Mouse (Mus musculus) brown adipose tissue, adult 24 weeks (tissue): Measurements from ENCODE around the gene 0610010K14Rik. TPM values are rescaled to one million over a fixed set of nuclear protein-coding genes. Genes with fewer than 3 reads are reported as not detected.

Experiments
- H3K27ac ChIP-seq: fragments of 200-500 bp; replicated peaks from 2 replicates; pipeline ENCODE4 v1.5.1; 2012; ENCODE audit warnings: low read depth, mild to moderate bottlenecking, low read length
- H3K4me1 ChIP-seq: fragments of 200-500 bp; 2 replicates; pipeline ENCODE4 v1.6.1; 2012; ENCODE audit warnings: low read length, mixed read lengths; ENCODE audit not compliant: control insufficient read depth, insufficient read depth, insufficient read length
- H3K4me3 ChIP-seq: fragments of 200-500 bp; 2 replicates; pipeline ENCODE4 v1.5.1; 2012; ENCODE audit warnings: low read depth, mild to moderate bottlenecking, low read length, moderate library complexity; ENCODE audit not compliant: insufficient read depth
- polyA plus RNA-seq: library from polyadenylated mRNA; stranded (reverse); fragments of >200 nt; gene quantifications from 2 replicates; pipeline ENCODE4 v1.2.4, GENCODE M21; 2012; ENCODE audit not compliant: missing spikeins, insufficient read depth, insufficient read length

Gene 0610010K14Rik
- polyA plus RNA-seq, 1 experiment, result 40.6 TPM

- Histone ChIP-seq H3K27ac (no peak overlapping the region), H3K4me3 (no peak overlapping the region), H3K4me1 (peaks cover 11% of the 10 kb centered on the region)
These were observed 45.6 kb downstream of the 0610010K14Rik start for GRCm38 (mm10) chr11:70192157-70192556.

GRCm38 (mm10) chr11:70191188-70191587 is 46.5 kb downstream of the 0610010K14Rik start:
- no peak overlapping the region for H3K27ac ChIP-seq
- no peak overlapping the region for H3K4me3 ChIP-seq
- H3K4me1 ChIP-seq, result peaks cover 11% of the 10 kb centered on the region

DNA sequence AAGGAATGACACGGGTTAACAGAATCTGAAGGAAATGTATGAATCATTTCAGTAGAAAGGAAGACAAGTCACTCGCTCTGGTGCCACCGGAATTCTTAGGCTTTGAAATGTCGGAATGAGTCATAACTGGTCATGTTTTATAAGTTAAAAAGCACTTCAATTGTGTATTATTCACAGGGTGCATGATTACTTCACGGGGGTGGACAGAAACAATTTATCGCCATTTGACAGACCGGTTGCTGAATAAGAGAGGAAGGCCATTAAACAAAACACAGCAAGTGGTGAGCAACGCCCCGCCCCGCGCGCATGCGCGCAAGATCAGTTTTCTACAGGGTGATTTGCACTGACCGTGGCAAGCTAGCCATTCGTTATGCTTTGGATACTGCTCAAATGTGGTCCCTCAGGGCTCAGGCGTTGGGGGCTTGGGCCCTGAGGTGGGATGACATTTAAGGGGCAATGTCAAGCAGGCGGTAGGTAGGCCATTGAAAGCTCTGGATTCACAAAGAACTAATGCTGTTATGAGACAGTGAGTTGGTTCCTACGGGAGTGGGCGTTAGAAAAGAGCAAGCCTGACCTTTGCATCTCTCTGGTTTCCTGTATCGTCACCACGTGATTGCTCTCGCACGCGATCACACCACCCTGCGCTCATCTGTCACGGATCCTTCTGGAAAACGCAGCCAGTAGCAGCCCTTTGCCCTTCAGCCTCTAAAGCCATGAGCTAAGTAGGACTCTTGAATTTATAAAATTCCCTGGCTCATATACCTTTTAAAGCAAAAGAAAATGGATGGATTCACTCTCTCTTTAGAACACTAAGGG is 48.2 kb downstream of the 0610010K14Rik start:
- H3K4me1 ChIP-seq, result peaks cover 13% of the 10 kb centered on the region
- H3K4me3 ChIP-seq, result no peak overlapping the region; the same call in 1 of the 2 replicates
- peak overlapping the region; percentile 66 for H3K27ac ChIP-seq

Other genes with a start within 250 kb of the 0610010K14Rik start
- gene Gabarap, start 246.8 kb downstream of the 0610010K14Rik start, polyA plus RNA-seq, result 576 and 663 TPM in 2 replicates
- 24.2 and 26.4 TPM in 2 replicates for gene Phf23, start 242.1 kb downstream of the 0610010K14Rik start, polyA plus RNA-seq
- 2.6 and 4.9 TPM in 2 replicates for gene Dvl2, start 237.3 kb downstream of the 0610010K14Rik start, polyA plus RNA-seq
- gene Acadvl, start 222.5 kb downstream of the 0610010K14Rik start, polyA plus RNA-seq, result 1,981 and 2,287 TPM in 2 replicates
- gene Dlg4, start 221.0 kb downstream of the 0610010K14Rik start, polyA plus RNA-seq, result 2.4 and 2.7 TPM in 2 replicates
- 0.87 TPM in 1 of 2 replicates, not detected in the other for gene Asgr1, start 183.8 kb downstream of the 0610010K14Rik start, polyA plus RNA-seq
- gene Asgr2, start 145.3 kb downstream of the 0610010K14Rik start, polyA plus RNA-seq, result not detected in 2 replicates
- 13.1 and 16.8 TPM in 2 replicates for gene Mgl2, start 107.6 kb downstream of the 0610010K14Rik start, polyA plus RNA-seq
- gene Clec10a, start 81.7 kb downstream of the 0610010K14Rik start, polyA plus RNA-seq, result 8.7 and 15.9 TPM in 2 replicates
- not detected in 2 replicates for gene Slc16a11, start 25.2 kb downstream of the 0610010K14Rik start, polyA plus RNA-seq
- 0.67 and 2.2 TPM in 2 replicates for gene Slc16a13, start 16.9 kb downstream of the 0610010K14Rik start, polyA plus RNA-seq
- gene Bcl6b, start 8.1 kb downstream of the 0610010K14Rik start, polyA plus RNA-seq, result 7.0 and 13.4 TPM in 2 replicates
- 4.0 and 4.8 TPM in 2 replicates for gene Gm21988, start 1.9 kb upstream of the 0610010K14Rik start, polyA plus RNA-seq
- 214 and 232 TPM in 2 replicates for gene Rnasek, start 1.9 kb upstream of the 0610010K14Rik start, polyA plus RNA-seq
- 0.44 and 1.5 TPM in 2 replicates for gene Alox12, start 17.4 kb upstream of the 0610010K14Rik start, polyA plus RNA-seq
- gene Alox12e, start 84.7 kb upstream of the 0610010K14Rik start, polyA plus RNA-seq, result not detected in 2 replicates
- gene Alox15, start 114.1 kb upstream of the 0610010K14Rik start, polyA plus RNA-seq, result 0.46 and 0.55 TPM in 2 replicates
- gene Pelp1, start 172.1 kb upstream of the 0610010K14Rik start, polyA plus RNA-seq, result 4.6 and 5.4 TPM in 2 replicates
- gene Arrb2, start 194.7 kb upstream of the 0610010K14Rik start, polyA plus RNA-seq, result 8.2 and 13.4 TPM in 2 replicates
- 15.0 and 16.7 TPM in 2 replicates for gene Med11, start 214.0 kb upstream of the 0610010K14Rik start, polyA plus RNA-seq
- gene Zmynd15, start 221.5 kb upstream of the 0610010K14Rik start, polyA plus RNA-seq, result 0.42 TPM in 1 of 2 replicates, not detected in the other
- gene Cxcl16, start 222.1 kb upstream of the 0610010K14Rik start, polyA plus RNA-seq, result 5.0 TPM in 2 replicates